Mouse (Mus musculus) small intestine, adult 2 months (tissue): ENCODE measurements around the gene Ppm1f.

Experiments used
- CTCF ChIP-seq: fragments of 200-500 bp; IDR thresholded peaks from 2 replicates; pipeline ENCODE4 v1.5.1; 2012; ENCODE audit warnings: low read depth, mild to moderate bottlenecking, control low read depth, inconsistent platforms, low read length, moderate library complexity, mixed read lengths; ENCODE audit not compliant: insufficient replicate concordance, insufficient read length; ENCODE audit errors: extremely low read depth
- POLR2A ChIP-seq: fragments of 200-500 bp; IDR thresholded peaks from 2 replicates; pipeline ENCODE4 v1.6.1; 2012; ENCODE audit warnings: low read depth, mild to moderate bottlenecking, control low read depth, inconsistent platforms, low read length, moderate library complexity

- no peak for TF ChIP-seq CTCF
- TF ChIP-seq POLR2A: no peak
These were observed 851 bp downstream of the Ppm1f start for GRCm38 (mm10) chr16:16897056-16897584.
